Mouse (Mus musculus) spleen, postnatal 36 days (tissue): ENCODE measurements around the gene Mreg.

Experiments used
- DNase-seq, 2 experiments: peaks; one replicate each; pipeline ENCODE4 v3.0.0; 2022; ENCODE audit warnings: low spot score in 2 of 2, mixed read lengths in 1 of 2

Mreg gene

GRCm38 (mm10) chr1:72227546-72227945, 15.4 kb upstream of the Mreg start:
- DNase-seq, result no peak

- no peak for DNase-seq
These were observed 14.9 kb upstream of the Mreg start for GRCm38 (mm10) chr1:72226887-72227481.

GRCm38 (mm10) chr1:72226172-72226886, 14.2 kb upstream of the Mreg start:
- peak; percentile 17 to 44 for DNase-seq

- DNase-seq, result peak; percentile 82 to 85
These were observed 13.6 kb upstream of the Mreg start for GRCm38 (mm10) chr1:72225720-72226171.

GRCm38 (mm10) chr1:72225054-72225718, 13.1 kb upstream of the Mreg start:
- no peak for DNase-seq

GRCm38 (mm10) chr1:72220008-72220407, 7.9 kb upstream of the Mreg start:
- DNase-seq, result no peak

GRCm38 (mm10) chr1:72219116-72219515, 7.0 kb upstream of the Mreg start:
- no peak for DNase-seq

- DNase-seq, result no peak
These were observed 6.5 kb upstream of the Mreg start for GRCm38 (mm10) chr1:72218626-72219025.

GRCm38 (mm10) chr1:72216761-72217160, 4.7 kb upstream of the Mreg start:
- DNase-seq, result no peak

GRCm38 (mm10) chr1:72215174-72215573, 3.1 kb upstream of the Mreg start:
- no peak for DNase-seq

GRCm38 (mm10) chr1:72214470-72214961, 2.4 kb upstream of the Mreg start:
- DNase-seq, result peak; percentile 57 to 59

GRCm38 (mm10) chr1:72213954-72214353, 1.8 kb upstream of the Mreg start:
- DNase-seq, result no peak

- no peak for DNase-seq
These were observed 1.1 kb downstream of the Mreg start for GRCm38 (mm10) chr1:72210803-72211679.

- DNase-seq, result no peak
These were observed 4.0 kb downstream of the Mreg start for GRCm38 (mm10) chr1:72208095-72208494.

- DNase-seq, result no peak
These were observed 7.0 kb downstream of the Mreg start for GRCm38 (mm10) chr1:72205113-72205512.

- DNase-seq, result no peak
These were observed 8.9 kb downstream of the Mreg start for GRCm38 (mm10) chr1:72203204-72203603.

GRCm38 (mm10) chr1:72202705-72203104, 9.4 kb downstream of the Mreg start:
- DNase-seq, result no peak

- no peak for DNase-seq
These were observed 10.0 kb downstream of the Mreg start for GRCm38 (mm10) chr1:72202068-72202467.

GRCm38 (mm10) chr1:72201126-72201525, 11.0 kb downstream of the Mreg start:
- DNase-seq, result no peak

- no peak for DNase-seq
These were observed 13.8 kb downstream of the Mreg start for GRCm38 (mm10) chr1:72198142-72198806.
